ENCODE assay signal across 9 mouse cellular contexts in genomic region chr3:102526481-102526880, GRCm38 (mm10). TPM values are rescaled to one million over a fixed set of nuclear protein-coding genes. Genes with fewer than 3 reads are reported as not detected.
A peak's percentile ranks its signal among the peaks of the same experiment; 100 is the strongest.
DNase-seq lines count a peak whose midpoint lies in the region; ATAC-seq lines count a peak whose summit lies in the region.
"Had no signal": no experiment of that assay in that cellular context is flagged by ENCODE, and none has a peak within 500 bp of the region (broad histone marks: within the 10 kb centered on the region; RNA-seq: fewer than 3 reads in every experiment).

No protein-coding gene starts in this region.

- 21% methylated on average over 6 of the region's 6 CpGs for WGBS in embryonic facial prominence, embryonic 13.5 days

- H3K4me2 ChIP-seq in embryonic facial prominence, embryonic 13.5 days = peak overlapping the region; percentile 49
- H3K4me2 ChIP-seq: neural tube, embryonic 13.5 days had no signal

- H3K27ac ChIP-seq in embryonic facial prominence, embryonic 13.5 days = peak overlapping the region; percentile 88
- H3K27ac ChIP-seq: neural tube, embryonic 13.5 days had no signal

- H3K27me3 ChIP-seq in embryonic facial prominence, embryonic 13.5 days = no peaks in the 10 kb centered on the region
- H3K27me3 ChIP-seq: neural tube, embryonic 13.5 days had no signal

- peak overlapping the region; percentile 49; the same call in 1 of the 2 replicates for H3K9ac ChIP-seq in embryonic facial prominence, embryonic 13.5 days
- H3K9ac ChIP-seq: neural tube, embryonic 13.5 days had no signal

- H3K4me3 ChIP-seq in embryonic facial prominence, embryonic 13.5 days = 0 out of 2 replicates have a peak overlapping the region, but pooled peaks have one; percentile 10
- H3K4me3 ChIP-seq: neural tube, embryonic 13.5 days had no signal

- DNase-seq in kidney, postnatal 10 days = peak; percentile 35
- no peak for DNase-seq in kidney, adult 9 months
- DNase-seq in heart, postnatal 25 days (ENCODE audit: low spot score) = peak; percentile 37
- DNase-seq in ovary, postnatal 10 days (ENCODE audit: low spot score) = peak; percentile 37
- no peak for DNase-seq in c-Kit-positive CD71-positive TER-119-positive erythroid progenitor cells, embryonic 14.5 days (ENCODE audit: low spot score)
- DNase-seq in left cerebral cortex, adult 11 months (ENCODE audit: low spot score) = no peak
- DNase-seq in frontal cortex, postnatal 10 days (ENCODE audit: low spot score in 2 of 2) = no peak

- ATAC-seq in embryonic facial prominence, embryonic 13.5 days (ENCODE audit: insufficient number of reproducible peaks, insufficient read depth, low FRiP score, low TSS enrichment, low read depth) = peak; percentile 76

- peaks cover 40% of the 10 kb centered on the region for H3K4me1 ChIP-seq in embryonic facial prominence, embryonic 13.5 days
- H3K4me1 ChIP-seq: neural tube, embryonic 13.5 days had no signal

- intact Hi-C loops in heart, postnatal 25 days (cut with DNase I) = no loop called here

- H3K9me3 ChIP-seq in embryonic facial prominence, embryonic 13.5 days = no peaks in the 10 kb centered on the region
- H3K9me3 ChIP-seq: neural tube, embryonic 13.5 days had no signal

- no peaks in the 10 kb centered on the region for H3K36me3 ChIP-seq in embryonic facial prominence, embryonic 13.5 days
- H3K36me3 ChIP-seq: neural tube, embryonic 13.5 days had no signal

RNA-seq across cellular contexts. Expression of gene Ngf, which starts 56.8 kb away (rescaled TPM):
- 10.9 and 12.4 TPM in 2 replicates for polyA plus RNA-seq in embryonic facial prominence, embryonic 13.5 days (2015; fragmentation: Nextera tagmentation; extraction: Ambion mirVana)
- 1 to 10 TPM; 5.1 to 6.3 TPM for total RNA-seq in heart, postnatal 25 days (2021)

Comparison
In these comparisons a context has a peak if more than half of its experiments do, and no peak if none do; other contexts are left out.
1. DNase-seq: peak in kidney, postnatal 10 days (single experiment), heart, postnatal 25 days (single experiment) and ovary, postnatal 10 days (single experiment); none in kidney, adult 9 months (single experiment), c-Kit-positive CD71-positive TER-119-positive erythroid progenitor cells, embryonic 14.5 days (single experiment), left cerebral cortex, adult 11 months (single experiment) and frontal cortex, postnatal 10 days (0 of 2).